Mouse (Mus musculus) heart, embryonic 15.5 days (tissue): Measurements from ENCODE around the gene Fibp. TPM values are rescaled to one million over a fixed set of nuclear protein-coding genes. Genes with fewer than 3 reads are reported as not detected.
A peak's percentile ranks its signal among the peaks of the same experiment; 100 is the strongest.

ENCODE experiments used
- ATAC-seq: fragments of 200-750 bp; cut with Nextera tagmentation; replicated peaks from 2 replicates; pipeline ENCODE4 v1.8.0; 2017; ENCODE audit warnings: low read depth, moderate TSS enrichment; ENCODE audit not compliant: insufficient number of reproducible peaks, insufficient read depth, low FRiP score
- H3K27ac ChIP-seq: fragments of 300-500 bp; sonication (generic); 2 replicates; pipeline ENCODE4 v1.5.1; 2015; ENCODE audit warnings: mild to moderate bottlenecking, inconsistent platforms
- H3K27me3 ChIP-seq: fragments of 300-500 bp; sonication (generic); 2 replicates; pipeline ENCODE4 v1.6.1; 2015; ENCODE audit warnings: inconsistent platforms
- H3K36me3 ChIP-seq: fragments of 300-500 bp; sonication (generic); 2 replicates; pipeline ENCODE4 v1.6.1; 2015; ENCODE audit warnings: mild to moderate bottlenecking, inconsistent platforms
- H3K4me1 ChIP-seq: fragments of 300-500 bp; sonication (generic); replicated peaks from 2 replicates; pipeline ENCODE4 v1.6.1; 2015; ENCODE audit warnings: inconsistent platforms
- H3K4me2 ChIP-seq: fragments of 300-500 bp; sonication (generic); 2 replicates; pipeline ENCODE4 v1.6.1; 2015; ENCODE audit warnings: inconsistent platforms, mild to moderate bottlenecking, moderate library complexity
- H3K4me3 ChIP-seq: fragments of 300-500 bp; sonication (generic); 2 replicates; pipeline ENCODE4 v1.5.1; 2015; ENCODE audit warnings: mild to moderate bottlenecking, inconsistent platforms
- H3K9ac ChIP-seq: fragments of 300-500 bp; sonication (generic); 2 replicates; pipeline ENCODE4 v1.6.1; 2015; ENCODE audit warnings: mild to moderate bottlenecking, inconsistent platforms
- H3K9me3 ChIP-seq: fragments of 300-500 bp; sonication (generic); replicated peaks from 2 replicates; pipeline ENCODE4 v1.6.1; 2016; ENCODE audit warnings: inconsistent platforms
- WGBS: fragments of 180-500 bp; shearing (Covaris S2); methylation state at CpG from one replicate; pipeline ENCODE4 v1.1.7; 2015; ENCODE audit warnings: mixed read lengths; 5-methylcytosine and 5-hydroxymethylcytosine counted together
- polyA plus RNA-seq: library from polyadenylated mRNA; unstranded; fragments of >200 nt; fragmentation: Nextera tagmentation; extraction: Ambion mirVana; gene quantifications from 2 replicates; pipeline ENCODE4 v1.2.1, GENCODE M21; 2015

Fibp gene
- polyA plus RNA-seq, 1 experiment from 2014 or later: 97.9 TPM

DNA sequence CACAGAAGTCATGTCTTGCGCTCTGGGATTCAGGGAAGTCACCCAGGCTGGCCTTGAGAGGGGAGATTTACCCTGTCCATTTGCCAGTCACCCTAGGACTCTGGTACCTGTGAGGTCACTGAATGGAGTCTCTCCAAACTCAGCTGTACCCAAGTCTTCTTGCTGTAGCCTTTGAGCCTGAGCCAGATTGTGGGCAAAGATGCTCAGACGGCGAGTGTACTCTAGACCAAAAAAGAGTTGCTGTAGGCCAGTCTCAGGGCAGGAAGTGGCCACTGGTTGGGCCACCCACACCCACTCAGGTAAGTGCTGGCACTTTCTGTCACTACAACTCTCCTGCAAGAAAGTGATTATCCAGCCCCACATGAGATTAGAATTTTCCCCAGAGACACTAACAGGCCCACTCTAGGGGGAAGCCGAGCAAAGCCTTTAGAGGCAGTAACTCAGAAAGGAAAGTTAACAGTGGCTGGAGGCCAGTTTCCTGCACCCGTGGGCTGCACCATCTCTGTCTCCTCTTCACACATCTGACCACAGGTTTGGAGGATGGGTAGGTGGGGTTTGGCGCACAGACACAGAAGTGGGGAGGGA, 6.6 kb downstream of the Fibp start:
- ATAC-seq: no peak
- Histone ChIP-seq H3K36me3 (peaks cover 41% of the 10 kb centered on the region), H3K27me3 (no peaks in the 10 kb centered on the region), H3K9me3 (no peaks in the 10 kb centered on the region), H3K4me1 (peaks cover 13% of the 10 kb centered on the region), H3K9ac (no peak overlapping the region), H3K4me3 (no peak overlapping the region), H3K27ac (no peak overlapping the region), H3K4me2 (no peak overlapping the region)
- WGBS: 85% methylated on average over 6 of the region's 6 CpGs

DNA sequence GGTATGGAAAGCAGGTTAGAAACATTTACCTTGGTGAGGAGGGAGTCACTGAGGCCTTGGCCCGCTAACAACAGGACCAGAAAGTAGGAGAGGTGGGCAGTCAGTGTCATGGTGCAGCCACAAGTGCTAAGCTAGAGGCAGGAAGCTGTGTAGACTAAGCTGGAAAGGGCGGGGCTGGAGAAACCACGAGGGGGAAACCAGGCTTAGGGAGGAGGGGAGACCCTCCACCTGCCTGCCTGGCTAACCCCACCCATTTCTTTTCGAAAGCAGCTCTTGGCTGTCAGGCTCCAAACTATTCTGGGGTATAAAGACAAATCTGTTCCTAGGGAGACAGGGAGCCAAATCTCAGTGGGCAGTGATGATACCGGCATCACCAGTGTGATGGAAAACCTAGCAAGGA, 8.0 kb downstream of the Fibp start, which contains the start of gene Ctsw:
Gene Ctsw, minus strand, starts transcription at position 134 of the 400 bp plus-strand sequence.
- Histone ChIP-seq H3K4me2 (no peak within 1 kb of the TSS), H3K36me3 (peaks cover 32% of the 10 kb centered on the region), H3K4me3 (no peak within 1 kb of the TSS), H3K27ac (no peak within 1 kb of the TSS), H3K9ac (0 out of 2 replicates have a peak within 1 kb of the TSS, but pooled peaks have one; percentile 2), H3K27me3 (no peaks in the 10 kb centered on the region), H3K4me1 (peaks cover 16% of the 10 kb centered on the region), H3K9me3 (no peaks in the 10 kb centered on the region)
- 52% methylated on average over 5 of the region's 5 CpGs for WGBS
- ATAC-seq: no peak

DNA sequence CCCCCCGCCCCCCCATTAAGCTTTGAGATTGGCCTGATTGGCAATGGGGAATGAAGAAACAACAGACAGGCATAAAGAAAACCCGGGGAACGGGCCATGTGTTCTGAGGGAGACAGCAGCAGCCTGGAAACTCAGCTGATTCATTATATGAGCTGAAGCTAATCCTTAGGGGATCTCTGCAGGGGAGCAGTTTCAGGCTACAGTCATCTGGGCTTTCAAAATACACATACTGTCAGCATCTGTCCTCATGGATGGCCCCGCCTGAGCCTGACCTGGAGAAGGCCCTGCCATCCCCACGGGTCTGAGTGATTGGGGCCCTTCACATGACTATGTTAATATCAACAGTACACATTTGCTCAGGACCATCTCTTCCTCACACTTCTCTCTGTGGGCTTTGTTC, 11.4 kb downstream of the Fibp start:
- H3K9ac ChIP-seq: no peak overlapping the region
- H3K27me3 ChIP-seq: no peaks in the 10 kb centered on the region
- no peak overlapping the region for H3K4me3 ChIP-seq
- H3K36me3 ChIP-seq: peaks cover 9% of the 10 kb centered on the region; the same call in 1 of the 2 replicates
- ATAC-seq: no peak
- no peak overlapping the region for H3K4me2 ChIP-seq
- H3K9me3 ChIP-seq: no peaks in the 10 kb centered on the region
- no peak overlapping the region for H3K27ac ChIP-seq
- WGBS: 49% methylated on average over 5 of the region's 5 CpGs
- peaks cover 23% of the 10 kb centered on the region for H3K4me1 ChIP-seq

DNA sequence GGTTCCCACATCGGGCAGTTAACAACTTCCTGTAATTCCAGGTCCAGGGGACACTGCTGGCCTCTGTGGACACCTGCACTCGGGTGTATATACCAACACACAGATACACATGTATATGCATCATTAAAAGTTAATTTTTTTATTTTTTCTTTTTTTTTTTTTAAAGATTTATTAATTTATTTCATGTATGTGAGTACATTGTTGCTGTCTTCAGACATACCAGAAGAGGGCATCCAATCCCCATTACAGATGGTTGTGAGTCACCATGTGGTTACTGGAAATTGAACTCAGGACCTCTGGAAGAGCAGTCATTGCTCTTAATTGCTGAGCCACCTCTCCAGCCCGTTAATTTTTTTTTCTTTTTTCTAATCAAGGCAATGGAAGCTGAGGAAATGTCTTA, 12.4 kb downstream of the Fibp start:
- Histone ChIP-seq H3K9ac (no peak overlapping the region), H3K9me3 (no peaks in the 10 kb centered on the region), H3K27me3 (no peaks in the 10 kb centered on the region), H3K4me1 (peaks cover 23% of the 10 kb centered on the region), H3K27ac (no peak overlapping the region), H3K4me3 (no peak overlapping the region), H3K36me3 (no peaks in the 10 kb centered on the region), H3K4me2 (no peak overlapping the region)
- WGBS: 70% methylated on average over 3 of the region's 3 CpGs
- no peak for ATAC-seq

DNA sequence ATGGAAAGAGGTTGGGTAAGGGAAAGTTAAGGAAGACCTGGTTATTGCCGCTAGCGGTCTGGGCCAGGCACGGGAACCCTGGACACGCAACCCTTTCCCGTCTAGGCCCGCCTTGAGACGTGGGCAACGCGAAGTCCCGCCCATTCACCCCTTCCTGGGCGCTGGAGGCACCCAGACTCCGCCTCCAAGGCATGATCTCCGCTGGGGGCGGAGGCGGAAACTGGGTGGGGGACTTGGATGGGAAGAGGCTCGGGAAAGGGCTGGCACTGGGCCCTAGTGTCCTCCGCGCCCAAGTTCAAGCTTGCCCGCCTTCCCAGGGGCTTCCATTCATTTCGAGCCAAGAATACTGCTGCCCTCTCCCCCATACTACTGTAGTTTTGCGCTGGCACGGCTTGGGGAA, 13.3 kb downstream of the Fibp start, which contains the start of gene Efemp2:
Gene Efemp2, plus strand, starts transcription at position 235 of the 400 bp plus-strand sequence.
- peak; percentile 82 for ATAC-seq
- no peaks in the 10 kb centered on the region for H3K9me3 ChIP-seq
- peak within 1 kb of the TSS; percentile 73 for H3K9ac ChIP-seq
- H3K27me3 ChIP-seq: no peaks in the 10 kb centered on the region
- H3K4me1 ChIP-seq: peaks cover 23% of the 10 kb centered on the region
- H3K27ac ChIP-seq: peak within 1 kb of the TSS; percentile 81
- peak within 1 kb of the TSS; percentile 68 for H3K4me3 ChIP-seq
- 0 out of 2 replicates have a peak, but pooled peaks cover 2% of the 10 kb centered on the region for H3K36me3 ChIP-seq
- WGBS: 3% methylated on average over 22 of the region's 22 CpGs
- peak within 1 kb of the TSS; percentile 90 for H3K4me2 ChIP-seq

DNA sequence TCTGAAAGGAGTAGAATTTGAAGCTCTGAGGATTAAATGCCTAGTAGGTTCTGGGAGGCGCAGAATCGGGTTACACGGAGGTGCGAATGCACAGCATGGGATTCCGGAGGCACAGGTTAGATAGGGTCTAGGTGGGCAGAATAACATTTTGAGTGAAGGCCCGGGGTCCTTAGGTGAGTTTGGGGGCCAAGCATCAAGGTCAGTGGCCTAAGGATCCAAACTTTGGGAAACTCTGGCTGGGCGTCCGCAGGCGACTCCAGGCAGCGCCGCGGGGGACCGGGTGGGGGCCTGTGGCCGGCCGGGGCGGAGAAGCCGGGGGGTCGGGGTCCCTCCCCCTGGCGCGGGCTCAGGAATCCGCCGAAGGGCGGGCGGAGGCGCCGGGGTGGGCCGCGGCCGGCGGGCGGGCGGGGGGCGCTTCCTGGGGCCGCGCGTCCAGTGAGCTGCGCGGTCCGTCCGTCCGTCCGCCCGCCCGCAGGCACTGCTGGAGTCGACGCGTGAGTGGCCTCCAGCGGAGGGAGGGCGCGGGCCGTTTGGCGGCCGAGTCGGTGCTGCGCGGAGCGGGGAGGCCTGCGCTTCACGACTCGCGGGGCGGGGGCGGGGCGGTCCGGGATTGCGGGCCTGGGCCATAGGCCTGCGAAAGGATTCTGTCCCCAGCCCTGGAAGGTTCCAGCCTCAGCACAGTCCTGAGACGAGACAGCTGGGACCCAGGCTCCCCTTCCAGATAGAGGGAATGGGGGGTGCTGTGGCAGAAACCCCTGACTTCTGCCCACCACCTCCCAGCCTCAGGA, 14.1 kb downstream of the Fibp start:
- H3K9me3 ChIP-seq: no peaks in the 10 kb centered on the region
- no peaks in the 10 kb centered on the region for H3K27me3 ChIP-seq
- under 1% methylated on average over 47 of the region's 68 CpGs for WGBS
- H3K27ac ChIP-seq: peak overlapping the region; percentile 81
- H3K9ac ChIP-seq: peak overlapping the region; percentile 73
- H3K4me2 ChIP-seq: peak overlapping the region; percentile 90
- ATAC-seq: peak; percentile 47
- peak overlapping the region; percentile 68 for H3K4me3 ChIP-seq
- peaks cover 9% of the 10 kb centered on the region; the same call in 1 of the 2 replicates for H3K36me3 ChIP-seq
- peaks cover 23% of the 10 kb centered on the region for H3K4me1 ChIP-seq

DNA sequence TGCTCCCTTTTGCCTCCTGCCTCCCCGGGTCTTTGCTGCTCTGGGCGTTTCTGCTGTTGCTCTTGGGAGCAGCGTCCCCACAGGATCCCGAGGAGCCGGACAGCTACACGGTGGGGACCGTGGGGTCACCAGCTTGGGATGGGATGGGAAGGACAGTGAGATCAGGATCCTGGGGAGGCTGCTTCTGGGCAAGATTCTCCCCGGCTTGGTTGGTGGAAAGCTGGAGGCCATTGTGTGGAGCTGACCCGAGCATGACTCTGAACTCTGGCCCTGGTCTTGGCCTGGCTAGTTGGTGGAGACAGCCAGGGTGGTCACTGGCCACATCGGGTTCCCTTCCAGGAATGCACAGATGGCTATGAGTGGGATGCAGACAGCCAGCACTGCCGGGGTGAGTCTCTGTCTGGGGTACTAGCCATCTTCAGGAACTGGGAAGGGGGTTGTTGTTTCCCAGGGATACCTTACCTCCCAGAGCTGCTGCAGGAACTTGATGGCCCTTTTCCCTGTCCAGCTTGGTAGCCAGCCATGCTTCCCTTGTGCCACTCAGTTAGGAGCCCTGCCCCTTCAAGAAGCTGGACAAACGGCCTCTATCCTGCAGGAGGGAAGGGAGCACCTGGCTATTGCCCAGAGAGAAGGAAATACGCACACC, 14.8 kb downstream of the Fibp start:
- Histone ChIP-seq H3K4me2 (peak overlapping the region; percentile 90), H3K4me1 (peaks cover 23% of the 10 kb centered on the region), H3K4me3 (peak overlapping the region; percentile 68), H3K27ac (peak overlapping the region; percentile 81), H3K9me3 (no peaks in the 10 kb centered on the region), H3K36me3 (peaks cover 14% of the 10 kb centered on the region), H3K27me3 (no peaks in the 10 kb centered on the region), H3K9ac (peak overlapping the region; percentile 73)
- 18% methylated on average over 13 of the region's 13 CpGs for WGBS
- ATAC-seq: no peak

DNA sequence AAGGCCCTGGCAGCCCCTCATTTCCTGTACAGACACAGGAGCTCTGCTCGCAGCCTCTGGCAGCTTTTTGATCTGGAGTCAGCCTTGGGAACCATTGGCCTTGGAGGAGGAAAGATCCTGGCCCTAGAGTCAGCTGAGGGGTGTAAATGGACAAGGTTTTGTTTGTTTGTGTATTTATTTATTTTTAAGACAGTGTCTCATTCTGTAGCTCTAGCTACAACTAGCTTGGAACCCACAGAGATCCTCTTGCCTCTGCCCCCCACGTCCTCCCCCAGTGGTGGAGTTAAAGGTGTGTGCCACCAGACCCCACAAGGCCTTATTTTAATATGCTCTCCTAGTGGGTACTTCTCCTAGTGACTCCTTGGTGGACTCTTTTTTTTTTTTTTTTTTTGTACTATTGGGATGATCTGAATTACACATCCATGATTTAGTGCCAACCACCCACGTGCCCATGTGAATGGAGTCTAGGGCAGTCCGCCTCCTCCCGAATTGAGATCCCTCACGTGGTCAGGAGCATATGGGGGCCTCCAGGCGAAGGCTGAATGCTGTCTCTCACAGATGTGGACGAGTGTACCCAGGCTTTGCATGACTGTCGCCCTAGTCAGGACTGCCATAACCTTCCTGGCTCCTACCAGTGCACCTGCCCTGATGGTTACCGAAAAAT, 16.7 kb downstream of the Fibp start:
- WGBS: 86% methylated on average over 10 of the region's 10 CpGs
- ATAC-seq: no peak
- Histone ChIP-seq H3K9ac (no peak overlapping the region), H3K4me1 (peaks cover 23% of the 10 kb centered on the region), H3K36me3 (peaks cover 24% of the 10 kb centered on the region), H3K4me3 (no peak overlapping the region), H3K27ac (no peak overlapping the region), H3K9me3 (no peaks in the 10 kb centered on the region), H3K27me3 (no peaks in the 10 kb centered on the region), H3K4me2 (no peak overlapping the region)

DNA sequence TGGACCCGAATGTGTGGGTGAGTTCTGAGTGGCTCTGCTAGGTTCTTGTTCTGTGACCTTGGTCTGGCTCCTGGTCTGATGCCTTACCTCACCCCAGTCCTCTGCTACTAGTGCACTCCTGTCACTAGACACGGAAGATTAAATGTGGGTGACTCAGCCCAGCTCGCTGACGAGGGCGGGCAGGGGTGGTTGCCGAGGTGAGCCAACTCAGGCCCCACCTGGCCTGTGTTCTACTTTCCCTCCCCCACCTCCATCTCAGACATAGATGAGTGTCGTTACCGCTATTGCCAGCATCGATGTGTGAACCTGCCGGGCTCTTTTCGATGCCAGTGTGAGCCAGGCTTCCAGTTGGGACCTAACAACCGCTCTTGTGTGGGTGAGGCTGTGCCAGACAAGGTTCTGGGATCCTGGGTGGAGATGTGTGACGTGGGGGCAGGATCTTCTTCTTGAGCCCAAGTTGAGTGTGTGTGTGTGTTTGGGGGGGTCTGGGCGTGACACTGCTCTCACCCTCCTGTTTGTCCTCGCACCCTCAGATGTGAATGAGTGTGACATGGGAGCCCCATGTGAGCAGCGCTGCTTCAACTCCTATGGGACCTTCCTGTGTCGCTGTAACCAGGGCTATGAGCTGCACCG, 17.4 kb downstream of the Fibp start:
- H3K36me3 ChIP-seq: peaks cover 31% of the 10 kb centered on the region
- no peak overlapping the region for H3K4me3 ChIP-seq
- peaks cover 23% of the 10 kb centered on the region for H3K4me1 ChIP-seq
- H3K9ac ChIP-seq: no peak overlapping the region
- H3K9me3 ChIP-seq: no peaks in the 10 kb centered on the region
- no peaks in the 10 kb centered on the region for H3K27me3 ChIP-seq
- no peak for ATAC-seq
- no peak overlapping the region for H3K27ac ChIP-seq
- no peak overlapping the region for H3K4me2 ChIP-seq
- 89% methylated on average over 18 of the region's 18 CpGs for WGBS

DNA sequence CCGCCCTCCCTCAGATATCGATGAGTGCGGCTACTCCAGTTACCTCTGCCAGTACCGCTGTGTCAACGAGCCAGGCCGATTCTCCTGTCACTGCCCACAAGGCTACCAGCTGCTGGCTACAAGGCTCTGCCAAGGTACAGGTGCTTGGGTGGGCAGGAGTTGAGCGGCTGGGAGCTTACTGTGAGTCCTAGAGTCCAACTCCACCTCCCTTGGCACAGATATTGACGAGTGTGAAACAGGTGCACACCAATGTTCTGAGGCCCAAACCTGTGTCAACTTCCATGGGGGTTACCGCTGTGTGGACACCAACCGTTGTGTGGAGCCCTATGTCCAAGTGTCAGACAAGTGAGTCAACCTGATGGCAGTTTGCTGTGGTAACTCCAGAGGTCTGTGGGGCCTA, 19.6 kb downstream of the Fibp start:
- ATAC-seq: no peak
- no peaks in the 10 kb centered on the region for H3K9me3 ChIP-seq
- no peaks in the 10 kb centered on the region for H3K27me3 ChIP-seq
- no peak overlapping the region for H3K9ac ChIP-seq
- H3K4me2 ChIP-seq: no peak overlapping the region
- 90% methylated on average over 10 of the region's 10 CpGs for WGBS
- peaks cover 10% of the 10 kb centered on the region for H3K4me1 ChIP-seq
- H3K27ac ChIP-seq: no peak overlapping the region
- H3K36me3 ChIP-seq: peaks cover 49% of the 10 kb centered on the region
- no peak overlapping the region for H3K4me3 ChIP-seq

DNA sequence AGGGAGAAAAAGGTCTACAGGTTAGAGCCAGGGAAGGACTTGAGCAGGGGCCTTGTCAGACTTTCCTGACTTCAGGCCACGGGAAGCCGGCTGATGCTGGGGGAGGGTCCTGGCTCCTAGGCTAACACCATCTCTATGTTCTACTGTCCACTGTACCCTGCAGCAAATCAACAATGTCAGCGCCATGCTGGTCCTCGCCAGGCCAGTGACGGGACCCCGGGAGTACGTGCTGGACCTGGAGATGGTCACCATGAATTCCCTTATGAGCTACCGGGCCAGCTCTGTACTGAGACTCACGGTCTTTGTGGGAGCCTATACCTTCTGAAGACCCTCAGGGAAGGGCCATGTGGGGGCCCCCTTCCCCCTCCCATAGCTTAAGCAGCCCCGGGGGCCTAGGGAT, 21.0 kb downstream of the Fibp start:
- Histone ChIP-seq H3K27ac (no peak overlapping the region), H3K36me3 (peaks cover 59% of the 10 kb centered on the region), H3K9me3 (no peaks in the 10 kb centered on the region), H3K9ac (no peak overlapping the region), H3K4me2 (no peak overlapping the region), H3K4me1 (peaks cover 6% of the 10 kb centered on the region), H3K27me3 (no peaks in the 10 kb centered on the region), H3K4me3 (no peak overlapping the region)
- 89% methylated on average over 10 of the region's 10 CpGs for WGBS
- no peak for ATAC-seq
